Mouse (Mus musculus) heart, embryonic 11.5 days (tissue): ENCODE results near the gene Mrm3. TPM values are rescaled to one million over a fixed set of nuclear protein-coding genes. Genes with fewer than 3 reads are reported as not detected.
A peak's percentile ranks its signal among the peaks of the same experiment; 100 is the strongest.

ENCODE experiments used
- ATAC-seq: fragments of 200-750 bp; cut with Nextera tagmentation; replicated peaks from 2 replicates; pipeline ENCODE4 v1.8.0; 2017; ENCODE audit warnings: moderate library complexity; ENCODE audit not compliant: insufficient number of reproducible peaks, low FRiP score, low TSS enrichment
- H3K27ac ChIP-seq: fragments of 300-500 bp; sonication (generic); 2 replicates; pipeline ENCODE4 v1.5.1; 2014; ENCODE audit warnings: mild to moderate bottlenecking, low read depth, low read length
- H3K27me3 ChIP-seq: fragments of 300-500 bp; sonication (generic); 2 replicates; pipeline ENCODE4 v1.6.1; 2014; ENCODE audit warnings: mild to moderate bottlenecking, low read length, mixed read lengths; ENCODE audit not compliant: control insufficient read depth, insufficient read depth
- H3K36me3 ChIP-seq: fragments of 300-500 bp; sonication (generic); 2 replicates; pipeline ENCODE4 v1.6.1; 2014; ENCODE audit warnings: mild to moderate bottlenecking, low read length, moderate library complexity, mixed read lengths; ENCODE audit not compliant: control insufficient read depth, insufficient read depth
- H3K4me1 ChIP-seq: fragments of 300-500 bp; sonication (generic); 2 replicates; pipeline ENCODE4 v1.6.1; 2014; ENCODE audit warnings: low read length; ENCODE audit not compliant: control insufficient read depth, insufficient read depth
- H3K4me2 ChIP-seq: fragments of 300-500 bp; sonication (generic); 2 replicates; pipeline ENCODE4 v1.6.1; 2014; ENCODE audit warnings: mild to moderate bottlenecking, moderate library complexity
- H3K4me3 ChIP-seq: fragments of 300-500 bp; sonication (generic); 2 replicates; pipeline ENCODE4 v1.5.1; 2014; ENCODE audit warnings: low read depth, low read length
- H3K9ac ChIP-seq: fragments of 300-500 bp; sonication (generic); 2 replicates; pipeline ENCODE4 v1.6.1; 2014; ENCODE audit warnings: mild to moderate bottlenecking, low read depth, low read length, moderate library complexity
- H3K9me3 ChIP-seq: fragments of 300-500 bp; sonication (generic); replicated peaks from 2 replicates; pipeline ENCODE4 v1.6.1; 2016; ENCODE audit warnings: low read length; ENCODE audit not compliant: control insufficient read depth
- WGBS: fragments of 180-500 bp; shearing (Covaris S2); extraction: QIAGEN DNeasy Blood & Tissue Kit; methylation state at CpG from one replicate; pipeline ENCODE4 v1.1.7; 2014; ENCODE audit not compliant: insufficient replicate concordance; 5-methylcytosine and 5-hydroxymethylcytosine counted together
- polyA plus RNA-seq: library from polyadenylated mRNA; unstranded; fragments of >200 nt; fragmentation: Nextera tagmentation; extraction: Ambion mirVana; gene quantifications from 2 replicates; pipeline ENCODE4 v1.2.1, GENCODE M21; 2014

The Mrm3 gene
- polyA plus RNA-seq, 1 experiment from 2014 or later, result 21.6 TPM

GRCm38 (mm10) chr11:76257386-76257785 is 13.9 kb downstream of the Mrm3 start:
- no peak overlapping the region for H3K9ac ChIP-seq
- WGBS, result 71% methylated on average over 4 of the region's 4 CpGs
- H3K27ac ChIP-seq, result no peak overlapping the region
- no peaks in the 10 kb centered on the region for H3K27me3 ChIP-seq
- no peaks in the 10 kb centered on the region for H3K4me1 ChIP-seq
- H3K4me2 ChIP-seq, result no peak overlapping the region
- no peaks in the 10 kb centered on the region; the same call in 1 of the 2 replicates for H3K36me3 ChIP-seq
- no peak overlapping the region for H3K4me3 ChIP-seq
- H3K9me3 ChIP-seq, result no peaks in the 10 kb centered on the region
- ATAC-seq, result no peak

- WGBS, result 75% methylated on average over 6 of the region's 6 CpGs
- no peak overlapping the region for H3K4me2 ChIP-seq
- ATAC-seq, result no peak
- H3K36me3 ChIP-seq, result no peaks in the 10 kb centered on the region; the same call in 1 of the 2 replicates
- H3K27ac ChIP-seq, result no peak overlapping the region
- peaks cover 6% of the 10 kb centered on the region for H3K4me1 ChIP-seq
- H3K27me3 ChIP-seq, result no peaks in the 10 kb centered on the region
- H3K9ac ChIP-seq, result no peak overlapping the region
- H3K9me3 ChIP-seq, result no peaks in the 10 kb centered on the region
- no peak overlapping the region for H3K4me3 ChIP-seq
Observed at GRCm38 (mm10) chr11:76258511-76258910, 15.0 kb downstream of the Mrm3 start.

- H3K9ac ChIP-seq, result no peak overlapping the region
- H3K4me2 ChIP-seq, result no peak overlapping the region
- no peaks in the 10 kb centered on the region for H3K27me3 ChIP-seq
- no peaks in the 10 kb centered on the region; the same call in 1 of the 2 replicates for H3K36me3 ChIP-seq
- H3K4me3 ChIP-seq, result no peak overlapping the region
- H3K4me1 ChIP-seq, result peaks cover 6% of the 10 kb centered on the region
- no peak for ATAC-seq
- WGBS, result 74% methylated on average over 10 of the region's 10 CpGs
- no peaks in the 10 kb centered on the region for H3K9me3 ChIP-seq
- H3K27ac ChIP-seq, result no peak overlapping the region
Observed at GRCm38 (mm10) chr11:76260208-76261050, 16.9 kb downstream of the Mrm3 start.

- Histone ChIP-seq H3K27ac (no peak overlapping the region), H3K4me2 (no peak overlapping the region), H3K27me3 (no peaks in the 10 kb centered on the region), H3K4me1 (peaks cover 6% of the 10 kb centered on the region), H3K36me3 (no peaks in the 10 kb centered on the region; the same call in 1 of the 2 replicates), H3K4me3 (no peak overlapping the region), H3K9me3 (no peaks in the 10 kb centered on the region), H3K9ac (no peak overlapping the region)
- 67% methylated on average over 12 of the region's 12 CpGs for WGBS
- ATAC-seq, result no peak
Observed at GRCm38 (mm10) chr11:76261224-76261623, 17.7 kb downstream of the Mrm3 start.

- Histone ChIP-seq H3K9ac (no peak overlapping the region), H3K4me1 (peaks cover 8% of the 10 kb centered on the region), H3K27ac (no peak overlapping the region), H3K36me3 (no peaks in the 10 kb centered on the region; the same call in 1 of the 2 replicates), H3K4me3 (no peak overlapping the region), H3K4me2 (peak overlapping the region; percentile 14; the same call in 1 of the 2 replicates), H3K27me3 (no peaks in the 10 kb centered on the region), H3K9me3 (no peaks in the 10 kb centered on the region)
- WGBS, result 16% methylated on average over 19 of the region's 19 CpGs
- no peak for ATAC-seq
Observed at GRCm38 (mm10) chr11:76262611-76263351, 19.3 kb downstream of the Mrm3 start.

- no peak for ATAC-seq
- 64% methylated on average over 7 of the region's 7 CpGs for WGBS
- Histone ChIP-seq H3K4me2 (no peak overlapping the region), H3K4me3 (no peak overlapping the region), H3K4me1 (peaks cover 8% of the 10 kb centered on the region), H3K27me3 (no peaks in the 10 kb centered on the region), H3K36me3 (no peaks in the 10 kb centered on the region; the same call in 1 of the 2 replicates), H3K9me3 (no peaks in the 10 kb centered on the region), H3K9ac (no peak overlapping the region), H3K27ac (no peak overlapping the region)
Observed at GRCm38 (mm10) chr11:76267550-76267949, 24.0 kb downstream of the Mrm3 start.

GRCm38 (mm10) chr11:76268001-76268459 is 24.5 kb downstream of the Mrm3 start:
- WGBS, result 67% methylated on average over 5 of the region's 5 CpGs
- Histone ChIP-seq H3K4me2 (no peak overlapping the region), H3K4me3 (no peak overlapping the region), H3K4me1 (peaks cover 6% of the 10 kb centered on the region), H3K27me3 (no peaks in the 10 kb centered on the region), H3K9ac (no peak overlapping the region), H3K27ac (no peak overlapping the region), H3K9me3 (no peaks in the 10 kb centered on the region), H3K36me3 (no peaks in the 10 kb centered on the region; the same call in 1 of the 2 replicates)
- no peak for ATAC-seq

GRCm38 (mm10) chr11:76268521-76269065 is 25.1 kb downstream of the Mrm3 start:
- Histone ChIP-seq H3K36me3 (peaks cover 2% of the 10 kb centered on the region; the same call in 1 of the 2 replicates), H3K9ac (no peak overlapping the region), H3K4me3 (no peak overlapping the region), H3K4me1 (peaks cover 2% of the 10 kb centered on the region; the same call in 1 of the 2 replicates), H3K9me3 (no peaks in the 10 kb centered on the region), H3K4me2 (no peak overlapping the region), H3K27ac (no peak overlapping the region), H3K27me3 (no peaks in the 10 kb centered on the region)
- no peak for ATAC-seq
- WGBS, result 63% methylated on average over 6 of the region's 6 CpGs
